Mouse (Mus musculus): ENCODE measurements around the gene Sdr9c7. TPM values are rescaled to one million over a fixed set of nuclear protein-coding genes. Genes with fewer than 3 reads are reported as not detected.

Sdr9c7 gene
- total RNA-seq, 2 experiments from 2014 or later: not detected

- ATAC-seq (replicated peaks; ENCODE audit: poor library complexity, severe bottlenecking): no peak
These were observed 56.7 kb downstream of the Sdr9c7 start for GRCm38 (mm10) chr10:127955034-127955433.

DNA sequence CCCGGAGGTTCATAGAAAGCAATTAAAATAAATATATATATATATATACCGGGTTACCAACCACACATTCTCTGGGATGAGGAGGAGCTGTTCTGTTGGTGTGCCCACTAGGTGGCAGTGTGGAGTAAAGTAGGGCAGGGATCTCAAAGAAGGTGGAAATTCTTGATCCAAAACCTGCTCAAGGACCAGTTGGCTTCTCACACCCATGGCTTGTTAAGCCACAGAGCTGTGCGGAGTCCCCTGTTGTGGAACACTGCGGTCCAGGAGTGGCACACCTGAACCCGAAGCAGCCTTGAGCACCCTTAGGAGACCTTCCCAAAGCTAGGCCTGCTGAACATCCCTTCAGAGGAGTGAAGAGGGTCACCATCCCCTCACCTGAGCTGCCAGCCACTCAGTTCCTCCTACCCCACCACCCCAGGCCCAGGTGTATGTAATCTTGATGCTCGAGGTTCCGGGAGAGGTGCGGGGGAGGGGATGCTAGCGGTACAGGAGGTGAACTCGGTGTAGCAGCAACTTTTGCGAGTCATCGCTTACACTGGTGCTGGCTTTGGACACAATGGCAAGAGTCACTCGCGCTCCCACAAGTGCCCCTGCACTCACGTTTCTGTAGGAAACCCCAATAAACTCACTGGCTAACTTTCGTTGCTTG, 58.0 kb downstream of the Sdr9c7 start:
- ATAC-seq (replicated peaks; ENCODE audit: poor library complexity, severe bottlenecking): peak; percentile 66; the same call in 1 of the 2 replicates

- no peak for ATAC-seq (replicated peaks; ENCODE audit: poor library complexity, severe bottlenecking)
These were observed 60.9 kb downstream of the Sdr9c7 start for GRCm38 (mm10) chr10:127959161-127959679.

Other genes with a start within 250 kb of the Sdr9c7 start
- gene Nemp1, start 231.6 kb upstream of the Sdr9c7 start, total RNA-seq (2014; fragmentation: Nextera tagmentation): 14.7 and 18.9 TPM in 2 replicates
- 21.7 TPM in 2 replicates for gene Nemp1, start 231.6 kb upstream of the Sdr9c7 start, total RNA-seq (2017)
- 7.3 and 11.4 TPM in 2 replicates for gene Nab2, start 229.9 kb upstream of the Sdr9c7 start, total RNA-seq (2014; fragmentation: Nextera tagmentation)
- gene Nab2, start 229.9 kb upstream of the Sdr9c7 start, total RNA-seq (2017): 2.6 and 4.7 TPM in 2 replicates
- not detected in 2 replicates for gene Myo1a, start 193.3 kb upstream of the Sdr9c7 start, total RNA-seq (2014; fragmentation: Nextera tagmentation)
- not detected in 2 replicates for gene Myo1a, start 193.3 kb upstream of the Sdr9c7 start, total RNA-seq (2017)
- not detected in 2 replicates for gene Tac2, start 174.0 kb upstream of the Sdr9c7 start, total RNA-seq (2014; fragmentation: Nextera tagmentation)
- not detected in 2 replicates for gene Tac2, start 174.0 kb upstream of the Sdr9c7 start, total RNA-seq (2017)
- gene Zbtb39, start 159.0 kb upstream of the Sdr9c7 start, total RNA-seq (2014; fragmentation: Nextera tagmentation): 6.7 and 7.2 TPM in 2 replicates
- 2.6 and 3.6 TPM in 2 replicates for gene Zbtb39, start 159.0 kb upstream of the Sdr9c7 start, total RNA-seq (2017)
- not detected in 2 replicates for gene Gpr182, start 146.8 kb upstream of the Sdr9c7 start, total RNA-seq (2014; fragmentation: Nextera tagmentation)
- gene Gpr182, start 146.8 kb upstream of the Sdr9c7 start, total RNA-seq (2017): not detected in 2 replicates
- gene Rdh1, start 138.8 kb upstream of the Sdr9c7 start, total RNA-seq (2014; fragmentation: Nextera tagmentation): not detected in 2 replicates
- gene Rdh1, start 138.8 kb upstream of the Sdr9c7 start, total RNA-seq (2017): not detected in 2 replicates
- not detected in 2 replicates for gene Rdh16f1, start 138.7 kb upstream of the Sdr9c7 start, total RNA-seq (2014; fragmentation: Nextera tagmentation)
- not detected in 2 replicates for gene Rdh16f1, start 138.7 kb upstream of the Sdr9c7 start, total RNA-seq (2017)
- gene Rdh9, start 122.1 kb upstream of the Sdr9c7 start, total RNA-seq (2014; fragmentation: Nextera tagmentation): not detected in 2 replicates
- not detected in 2 replicates for gene Rdh9, start 122.1 kb upstream of the Sdr9c7 start, total RNA-seq (2017)
- gene Rdh16, start 97.4 kb upstream of the Sdr9c7 start, total RNA-seq (2014; fragmentation: Nextera tagmentation): not detected in 2 replicates
- not detected in 2 replicates for gene Rdh16, start 97.4 kb upstream of the Sdr9c7 start, total RNA-seq (2017)
- not detected in 2 replicates for gene Rdh19, start 48.6 kb upstream of the Sdr9c7 start, total RNA-seq (2014; fragmentation: Nextera tagmentation)
- gene Rdh19, start 48.6 kb upstream of the Sdr9c7 start, total RNA-seq (2017): not detected in 2 replicates
- not detected in 2 replicates for gene Rdh16f2, start 32.0 kb upstream of the Sdr9c7 start, total RNA-seq (2014; fragmentation: Nextera tagmentation)
- gene Rdh16f2, start 32.0 kb upstream of the Sdr9c7 start, total RNA-seq (2017): not detected in 2 replicates
- gene Rdh7, start 9.7 kb upstream of the Sdr9c7 start, total RNA-seq (2014; fragmentation: Nextera tagmentation): not detected in 2 replicates
- not detected in 2 replicates for gene Rdh7, start 9.7 kb upstream of the Sdr9c7 start, total RNA-seq (2017)
- not detected in 2 replicates for gene Hsd17b6, start 109.1 kb downstream of the Sdr9c7 start, total RNA-seq (2014; fragmentation: Nextera tagmentation)
- not detected in 2 replicates for gene Hsd17b6, start 109.1 kb downstream of the Sdr9c7 start, total RNA-seq (2017)
- 114 and 132 TPM in 2 replicates for gene Prim1, start 116.7 kb downstream of the Sdr9c7 start, total RNA-seq (2014; fragmentation: Nextera tagmentation)
- 121 and 124 TPM in 2 replicates for gene Prim1, start 116.7 kb downstream of the Sdr9c7 start, total RNA-seq (2017)
- gene Naca, start 137.1 kb downstream of the Sdr9c7 start, total RNA-seq (2014; fragmentation: Nextera tagmentation): 1,470 and 1,497 TPM in 2 replicates
- 2,024 and 2,260 TPM in 2 replicates for gene Naca, start 137.1 kb downstream of the Sdr9c7 start, total RNA-seq (2017)
- 204 and 218 TPM in 2 replicates for gene Ptges3, start 160.4 kb downstream of the Sdr9c7 start, total RNA-seq (2014; fragmentation: Nextera tagmentation)
- 321 and 371 TPM in 2 replicates for gene Ptges3, start 160.4 kb downstream of the Sdr9c7 start, total RNA-seq (2017)
- gene Atp5b, start 184.8 kb downstream of the Sdr9c7 start, total RNA-seq (2014; fragmentation: Nextera tagmentation): 1,867 and 2,007 TPM in 2 replicates
- 1,997 and 2,300 TPM in 2 replicates for gene Atp5b, start 184.8 kb downstream of the Sdr9c7 start, total RNA-seq (2017)
- 54.8 and 64.2 TPM in 2 replicates for gene Baz2a, start 193.1 kb downstream of the Sdr9c7 start, total RNA-seq (2014; fragmentation: Nextera tagmentation)
- gene Baz2a, start 193.1 kb downstream of the Sdr9c7 start, total RNA-seq (2017): 15.0 and 17.2 TPM in 2 replicates

Measured in granulocyte monocyte progenitor cell, adult 5-6 weeks (primary cell).